In genomic region chr13:62856305-62856675, GRCm38 (mm10) we compare ENCODE assay signal across 8 mouse cellular contexts. TPM values are rescaled to one million over a fixed set of nuclear protein-coding genes. Genes with fewer than 3 reads are reported as not detected.
DNase-seq lines count a peak whose midpoint lies in the region; ATAC-seq lines count a peak whose summit lies in the region.

No protein-coding gene starts in this region.

- H3K9ac ChIP-seq in hindbrain, embryonic 14.5 days = peak overlapping the region; percentile 48; the same call in 1 of the 2 replicates

- DNase-seq in T-cell, adult 2 months (ENCODE audit: low spot score) = peak; percentile 67
- DNase-seq in cerebellum, postnatal 14 days = peak; percentile 66 to 73
- peak; percentile 61 to 70 for DNase-seq in frontal cortex, postnatal 25 days (ENCODE audit: low spot score in 2 of 2)
- peak; percentile 87 for DNase-seq in hindbrain, embryonic 14.5 days (ENCODE audit: low spot score)
- peak; percentile 33 to 65 for DNase-seq in layer of hippocampus, postnatal 25 days (ENCODE audit: extremely low spot score in 1 of 2, low spot score in 1 of 2)
- DNase-seq in lung, postnatal 14 days = peak; percentile 81
- peak; percentile 91 for DNase-seq in retina, embryonic 14.5 days (ENCODE audit: low spot score)
- DNase-seq in thymus, postnatal 36 days = peak; percentile 68 to 73

- peak overlapping the region; percentile 75 for H3K4me2 ChIP-seq in hindbrain, embryonic 14.5 days (replicated peaks)

- H3K4me3 ChIP-seq in hindbrain, embryonic 14.5 days (replicated peaks; ENCODE audit: low read length) = peak overlapping the region; percentile 37

- peak; percentile 92 for ATAC-seq in hindbrain, embryonic 14.5 days (ENCODE audit: low FRiP score)

- H3K27ac ChIP-seq in hindbrain, embryonic 14.5 days = no peak overlapping the region

- WGBS in hindbrain, embryonic 14.5 days = 3% methylated on average over 5 of the region's 5 CpGs

- no peaks in the 10 kb centered on the region for H3K4me1 ChIP-seq in hindbrain, embryonic 14.5 days (replicated peaks; ENCODE audit: control insufficient read depth, insufficient read depth, low read length)

- H3K9me3 ChIP-seq in hindbrain, embryonic 14.5 days (ENCODE audit: control insufficient read depth, low read length) = no peaks in the 10 kb centered on the region

- H3K27me3 ChIP-seq in hindbrain, embryonic 14.5 days (ENCODE audit: control insufficient read depth, insufficient read depth, low read length) = no peaks in the 10 kb centered on the region

- H3K36me3 ChIP-seq in hindbrain, embryonic 14.5 days (replicated peaks; ENCODE audit: control insufficient read depth, insufficient read depth) = no peaks in the 10 kb centered on the region

RNA-seq across cellular contexts. Expression of gene Fbp2, which starts 1.9 kb away (rescaled TPM):
- 0.30 and 0.87 TPM in 2 replicates for polyA plus RNA-seq in hindbrain, embryonic 14.5 days (2014; fragmentation: Nextera tagmentation; extraction: Ambion mirVana)
- total RNA-seq in layer of hippocampus, postnatal 25 days (2021) = not detected

RNA-seq across cellular contexts. Expression of gene Fbp1, which starts 31.8 kb away (rescaled TPM):
- polyA plus RNA-seq in hindbrain, embryonic 14.5 days (2014; fragmentation: Nextera tagmentation; extraction: Ambion mirVana) = 0.60 and 0.76 TPM in 2 replicates
- under 1 TPM in 1 of 2 experiments, not detected in 1; 0.39 TPM for total RNA-seq in layer of hippocampus, postnatal 25 days (2021)
